Mouse (Mus musculus) hindlimb bud, embryonic 11.5 days (tissue): ENCODE measurements around the gene Cers1.

Source experiments
- DNase-seq: peaks from one replicate; pipeline ENCODE4 v3.0.0-alpha.2; 2012; ENCODE audit warnings: low read depth, low spot score; ENCODE audit errors: extremely low spot score

Cers1 gene

GRCm38 (mm10) chr8:70315624-70316510 is at the start of gene Cers1:
Cers1 (plus strand) TSS chr8:70315775.
- DNase-seq, result no peak

- no peak for DNase-seq
Observed at GRCm38 (mm10) chr8:70267674-70268073, 47.9 kb upstream of the Cers1 start.

GRCm38 (mm10) chr8:70268311-70268710 is 47.3 kb upstream of the Cers1 start:
- no peak for DNase-seq

GRCm38 (mm10) chr8:70268799-70269565 is 46.6 kb upstream of the Cers1 start:
- no peak for DNase-seq

GRCm38 (mm10) chr8:70272949-70273348 is 42.6 kb upstream of the Cers1 start:
- no peak for DNase-seq

GRCm38 (mm10) chr8:70274350-70274749 is 41.2 kb upstream of the Cers1 start:
- no peak for DNase-seq

GRCm38 (mm10) chr8:70276476-70276875 is 39.1 kb upstream of the Cers1 start:
- DNase-seq, result no peak

GRCm38 (mm10) chr8:70278175-70278574 is 37.4 kb upstream of the Cers1 start:
- DNase-seq, result no peak

- DNase-seq, result no peak
Observed at GRCm38 (mm10) chr8:70279266-70279665, 36.3 kb upstream of the Cers1 start.

GRCm38 (mm10) chr8:70281001-70281400 is 34.6 kb upstream of the Cers1 start:
- DNase-seq, result no peak

- peak; percentile 82 for DNase-seq
Observed at GRCm38 (mm10) chr8:70282603-70283135, 32.9 kb upstream of the Cers1 start, which contains the start of gene Homer3. Homer3 (plus strand) TSS chr8:70282827.

GRCm38 (mm10) chr8:70283136-70284077 is 32.2 kb upstream of the Cers1 start:
- no peak for DNase-seq

GRCm38 (mm10) chr8:70284421-70284820 is 31.2 kb upstream of the Cers1 start:
- no peak for DNase-seq

- DNase-seq, result no peak
Observed at GRCm38 (mm10) chr8:70285304-70285703, 30.3 kb upstream of the Cers1 start.

- no peak for DNase-seq
Observed at GRCm38 (mm10) chr8:70286737-70287136, 28.8 kb upstream of the Cers1 start.

GRCm38 (mm10) chr8:70293988-70294405 is 21.6 kb upstream of the Cers1 start:
- DNase-seq, result no peak

GRCm38 (mm10) chr8:70300881-70301280 is 14.7 kb upstream of the Cers1 start:
- no peak for DNase-seq

- peak; percentile 95 for DNase-seq
Observed at GRCm38 (mm10) chr8:70302358-70302890, 13.2 kb upstream of the Cers1 start, which contains the start of the genes Ddx49 and Cope. Ddx49 (minus strand) TSS chr8:70302489. Cope (plus strand) TSS chr8:70302518.

GRCm38 (mm10) chr8:70302901-70303300 is 12.7 kb upstream of the Cers1 start:
- no peak for DNase-seq

GRCm38 (mm10) chr8:70309311-70309710 is 6.3 kb upstream of the Cers1 start:
- DNase-seq, result no peak
